Mouse (Mus musculus) embryonic fibroblast, embryonic 13.5 days (primary cell): ENCODE results near the gene Etfdh. TPM values are rescaled to one million over a fixed set of nuclear protein-coding genes. Genes with fewer than 3 reads are reported as not detected.

Experiments
- H3K27ac ChIP-seq: 2 replicates; pipeline ENCODE4 v1.5.1; 2012; ENCODE audit warnings: low read length, control low read depth, inconsistent platforms; ENCODE audit not compliant: insufficient read depth
- H3K4me1 ChIP-seq: 2 replicates; pipeline ENCODE4 v1.6.1; 2011; ENCODE audit warnings: low read length; ENCODE audit not compliant: control insufficient read depth, insufficient read depth
- H3K4me3 ChIP-seq: 2 replicates; pipeline ENCODE4 v1.5.1; 2011; ENCODE audit warnings: mild to moderate bottlenecking, control low read depth, low read length; ENCODE audit not compliant: insufficient read depth
- CTCF ChIP-seq: IDR thresholded peaks from 2 replicates; pipeline ENCODE4 v1.5.1; 2011; ENCODE audit warnings: mild to moderate bottlenecking, control low read depth, low read length, moderate library complexity, borderline replicate concordance; ENCODE audit not compliant: insufficient read depth
- POLR2A ChIP-seq: IDR thresholded peaks from 2 replicates; pipeline ENCODE4 v1.6.1; 2011; ENCODE audit warnings: low read depth, mild to moderate bottlenecking, control low read depth, low read length, moderate library complexity
- polyA plus RNA-seq: library from polyadenylated mRNA; stranded (reverse); fragments of >200 nt; gene quantifications from 2 replicates; pipeline ENCODE4 v1.2.4, GENCODE M21; 2011; ENCODE audit warnings: low read depth; ENCODE audit not compliant: missing spikeins, insufficient read length

The Etfdh gene
- 40.0 and 45.6 TPM in 2 replicates for polyA plus RNA-seq

- H3K27ac ChIP-seq, result peak within 1 kb of the TSS; percentile 20; the same call in 1 of the 2 replicates
- no peaks in the 10 kb centered on the region for H3K4me1 ChIP-seq
- H3K4me3 ChIP-seq, result peak within 1 kb of the TSS; percentile 81
- TF ChIP-seq POLR2A, result no peak; the same call in 1 of the 2 replicates
- TF ChIP-seq CTCF, result no peak
These were observed at the start of gene Etfdh for GRCm38 (mm10) chr3:79629416-79629730. Gene Etfdh, minus strand, starts transcription at chr3:79629500.

GRCm38 (mm10) chr3:79676411-79676810 is 47.1 kb upstream of the Etfdh start:
- no peak overlapping the region for H3K27ac ChIP-seq
- no peak for TF ChIP-seq CTCF
- no peak for TF ChIP-seq POLR2A
- H3K4me3 ChIP-seq, result no peak overlapping the region
- H3K4me1 ChIP-seq, result no peaks in the 10 kb centered on the region

- Histone ChIP-seq H3K4me3 (no peak overlapping the region), H3K4me1 (no peaks in the 10 kb centered on the region), H3K27ac (no peak overlapping the region)
- TF ChIP-seq POLR2A, result no peak
- no peak for TF ChIP-seq CTCF
These were observed 45.3 kb upstream of the Etfdh start for GRCm38 (mm10) chr3:79674641-79675040.

GRCm38 (mm10) chr3:79673082-79673481 is 43.8 kb upstream of the Etfdh start:
- H3K27ac ChIP-seq, result no peak overlapping the region
- TF ChIP-seq POLR2A, result no peak
- 0 out of 2 replicates have a peak, but pooled peaks have one; percentile 5 for TF ChIP-seq CTCF
- no peak overlapping the region for H3K4me3 ChIP-seq
- no peaks in the 10 kb centered on the region for H3K4me1 ChIP-seq

- Histone ChIP-seq H3K4me3 (no peak overlapping the region), H3K4me1 (no peaks in the 10 kb centered on the region), H3K27ac (no peak overlapping the region)
- TF ChIP-seq CTCF, result no peak
- TF ChIP-seq POLR2A, result no peak
These were observed 42.9 kb upstream of the Etfdh start for GRCm38 (mm10) chr3:79672188-79672587.

- Histone ChIP-seq H3K4me3 (no peak overlapping the region), H3K27ac (no peak overlapping the region), H3K4me1 (no peaks in the 10 kb centered on the region)
- TF ChIP-seq POLR2A (no peak), CTCF (no peak)
These were observed 41.3 kb upstream of the Etfdh start for GRCm38 (mm10) chr3:79670556-79670955.

GRCm38 (mm10) chr3:79664787-79665408 is 35.6 kb upstream of the Etfdh start:
- TF ChIP-seq CTCF (no peak), POLR2A (no peak)
- Histone ChIP-seq H3K4me1 (0 out of 2 replicates have a peak, but pooled peaks cover 2% of the 10 kb centered on the region), H3K27ac (no peak overlapping the region), H3K4me3 (no peak overlapping the region)

- Histone ChIP-seq H3K4me3 (no peak overlapping the region), H3K4me1 (no peaks in the 10 kb centered on the region), H3K27ac (no peak overlapping the region)
- no peak for TF ChIP-seq POLR2A
- TF ChIP-seq CTCF, result no peak
These were observed 27.4 kb upstream of the Etfdh start for GRCm38 (mm10) chr3:79656682-79657081.

- Histone ChIP-seq H3K4me1 (no peaks in the 10 kb centered on the region), H3K4me3 (no peak overlapping the region), H3K27ac (no peak overlapping the region)
- no peak for TF ChIP-seq POLR2A
- no peak for TF ChIP-seq CTCF
These were observed 22.8 kb upstream of the Etfdh start for GRCm38 (mm10) chr3:79652129-79652528.

- TF ChIP-seq CTCF, result no peak
- peak; percentile 91 for TF ChIP-seq POLR2A
- Histone ChIP-seq H3K27ac (peak within 1 kb of the TSS; percentile 20; the same call in 1 of the 2 replicates), H3K4me1 (no peaks in the 10 kb centered on the region), H3K4me3 (peak within 1 kb of the TSS; percentile 81)
These were observed 512 bp downstream of the Etfdh start, which contains the start of gene 4930579G24Rik for GRCm38 (mm10) chr3:79628561-79629415. Gene 4930579G24Rik, plus strand, starts transcription at chr3:79629079.
